Mouse (Mus musculus): ENCODE data around the gene Vrk3.
A peak's percentile ranks its signal among the peaks of the same experiment; 100 is the strongest.

Gene Vrk3

GRCm38 (mm10) chr7:44819863-44820262, 71.7 kb downstream of the Vrk3 start:
- DNase-seq: no peak

DNA sequence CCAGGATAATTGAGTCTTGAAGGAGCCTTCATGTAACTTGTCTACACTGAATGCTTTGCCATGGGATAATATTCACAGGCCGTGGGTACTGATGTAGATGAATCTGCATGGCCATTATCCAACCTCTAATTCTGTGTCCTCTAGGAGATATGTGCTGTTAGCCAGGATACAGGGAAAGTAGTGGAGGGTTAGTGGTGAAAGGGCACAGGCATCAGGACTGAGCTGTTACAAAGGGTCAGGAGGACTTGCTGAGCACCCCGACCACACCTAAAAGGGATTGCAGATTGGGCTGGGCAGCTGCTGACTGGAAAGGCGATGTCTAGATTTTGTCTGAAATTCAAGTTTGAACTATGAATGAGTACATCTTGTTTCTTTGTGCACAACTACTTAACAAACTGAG, 72.3 kb downstream of the Vrk3 start:
- no peak for DNase-seq

GRCm38 (mm10) chr7:44821666-44822448, 73.6 kb downstream of the Vrk3 start:
- DNase-seq: no peak

DNA sequence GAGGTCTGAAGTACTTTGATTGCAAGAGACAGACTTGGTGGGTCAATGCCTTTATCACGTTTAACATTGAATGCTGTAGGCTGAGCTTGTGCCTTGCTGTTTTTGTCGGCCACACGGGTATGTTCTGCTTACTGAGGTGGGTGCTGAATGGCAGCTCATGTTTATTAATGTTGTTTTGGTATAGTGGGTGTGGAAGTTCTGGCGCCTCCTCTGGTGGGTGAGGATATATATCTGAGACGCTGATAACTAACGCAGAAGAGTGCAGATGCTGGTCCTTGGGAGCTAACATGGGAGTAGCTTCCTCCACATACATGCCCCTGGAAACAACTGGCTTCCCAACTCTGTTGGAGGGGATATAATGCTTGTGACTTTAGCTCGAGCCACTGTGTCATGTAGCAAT, 75.2 kb downstream of the Vrk3 start:
- DNase-seq: no peak

- peak; percentile 90 for DNase-seq
These were observed 76.7 kb downstream of the Vrk3 start for GRCm38 (mm10) chr7:44824872-44825271.

DNA sequence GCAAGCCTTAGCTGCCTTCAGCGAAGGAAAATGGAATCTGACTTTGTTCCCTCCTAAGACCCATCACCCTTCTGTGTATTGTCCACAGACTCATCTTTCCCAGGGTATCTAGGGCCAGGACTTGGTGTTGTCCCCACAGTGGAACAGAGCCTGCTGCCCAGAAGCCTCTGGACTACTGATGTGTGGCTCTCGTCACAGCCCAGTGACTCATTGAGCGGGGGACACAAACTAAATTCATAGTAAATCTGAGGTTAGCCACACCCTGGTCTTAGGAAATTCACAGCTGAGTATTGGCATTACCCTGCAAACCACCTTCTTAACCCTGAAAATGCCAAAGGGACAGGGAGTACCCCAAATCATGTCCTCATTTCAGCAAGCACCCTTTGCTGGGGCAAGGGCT, 78.6 kb downstream of the Vrk3 start:
- DNase-seq: no peak
